Mouse (Mus musculus) layer of hippocampus, adult 11-12 months (tissue): ENCODE measurements at regions not wholly inside any gene's neighbourhood (a gene's known extent, or its start where the extent isn't known, plus 50 kb on each side); places are given as distances from the start of the nearest gene placed in this dataset.

ENCODE experiments used
- DNase-seq: peaks from one replicate; pipeline ENCODE4 v3.0.0; 2022; ENCODE audit warnings: low spot score

- DNase-seq = no peak
These were observed 96.2 kb downstream of the Pdgfra start for GRCm38 (mm10) chr5:75248279-75248678.

GRCm38 (mm10) chr5:75249671-75250070 lies 97.6 kb downstream of the Pdgfra start:
- DNase-seq = no peak

GRCm38 (mm10) chr5:75253349-75253748 lies 101.3 kb downstream of the Pdgfra start:
- no peak for DNase-seq

GRCm38 (mm10) chr5:75253830-75254229 lies 101.7 kb downstream of the Pdgfra start:
- no peak for DNase-seq

- DNase-seq = no peak
These were observed 104.1 kb downstream of the Pdgfra start for GRCm38 (mm10) chr5:75256186-75256585.

- no peak for DNase-seq
These were observed 105.0 kb downstream of the Pdgfra start for GRCm38 (mm10) chr5:75257067-75257466.

GRCm38 (mm10) chr5:75260247-75260646 lies 108.2 kb downstream of the Pdgfra start:
- DNase-seq = peak; percentile 15

- no peak for DNase-seq
These were observed 114.1 kb downstream of the Pdgfra start for GRCm38 (mm10) chr5:75266111-75266676.

GRCm38 (mm10) chr5:75266871-75267270 lies 114.8 kb downstream of the Pdgfra start:
- DNase-seq = no peak

GRCm38 (mm10) chr5:75267766-75268165 lies 115.7 kb downstream of the Pdgfra start:
- no peak for DNase-seq

GRCm38 (mm10) chr5:75278041-75278440 lies 125.9 kb downstream of the Pdgfra start:
- DNase-seq = no peak

GRCm38 (mm10) chr5:75279561-75280171 lies 127.6 kb downstream of the Pdgfra start:
- no peak for DNase-seq

GRCm38 (mm10) chr5:75280698-75281097 lies 128.6 kb downstream of the Pdgfra start:
- no peak for DNase-seq

GRCm38 (mm10) chr5:75281510-75281909 lies 129.4 kb downstream of the Pdgfra start:
- DNase-seq = no peak

- DNase-seq = no peak
These were observed 130.5 kb downstream of the Pdgfra start for GRCm38 (mm10) chr5:75282617-75283016.

GRCm38 (mm10) chr5:75283841-75284240 lies 131.7 kb downstream of the Pdgfra start:
- DNase-seq = no peak

- no peak for DNase-seq
These were observed 133.9 kb downstream of the Pdgfra start for GRCm38 (mm10) chr5:75285950-75286349.

- no peak for DNase-seq
These were observed 143.6 kb downstream of the Pdgfra start for GRCm38 (mm10) chr5:75295676-75296075.

- no peak for DNase-seq
These were observed 160.8 kb downstream of the Pdgfra start for GRCm38 (mm10) chr5:75312897-75313296.

GRCm38 (mm10) chr5:75315956-75316355 lies 163.9 kb downstream of the Pdgfra start:
- no peak for DNase-seq

- DNase-seq = no peak
These were observed 168.4 kb downstream of the Pdgfra start for GRCm38 (mm10) chr5:75320536-75320935.

- DNase-seq = no peak
These were observed 182.0 kb downstream of the Pdgfra start for GRCm38 (mm10) chr5:75334050-75334449.

- DNase-seq = peak; percentile 12
These were observed 184.4 kb downstream of the Pdgfra start for GRCm38 (mm10) chr5:75336454-75336853.

- DNase-seq = peak; percentile 51
These were observed 186.3 kb downstream of the Pdgfra start for GRCm38 (mm10) chr5:75338439-75338838.
